Mouse (Mus musculus) urinary bladder, postnatal 14 days (tissue): ENCODE results near the gene Sbp.
A peak's percentile ranks its signal among the peaks of the same experiment; 100 is the strongest.

Source experiments
- DNase-seq: peaks from one replicate; pipeline ENCODE4 v3.0.0; 2021; ENCODE audit warnings: low spot score

Gene Sbp

DNA sequence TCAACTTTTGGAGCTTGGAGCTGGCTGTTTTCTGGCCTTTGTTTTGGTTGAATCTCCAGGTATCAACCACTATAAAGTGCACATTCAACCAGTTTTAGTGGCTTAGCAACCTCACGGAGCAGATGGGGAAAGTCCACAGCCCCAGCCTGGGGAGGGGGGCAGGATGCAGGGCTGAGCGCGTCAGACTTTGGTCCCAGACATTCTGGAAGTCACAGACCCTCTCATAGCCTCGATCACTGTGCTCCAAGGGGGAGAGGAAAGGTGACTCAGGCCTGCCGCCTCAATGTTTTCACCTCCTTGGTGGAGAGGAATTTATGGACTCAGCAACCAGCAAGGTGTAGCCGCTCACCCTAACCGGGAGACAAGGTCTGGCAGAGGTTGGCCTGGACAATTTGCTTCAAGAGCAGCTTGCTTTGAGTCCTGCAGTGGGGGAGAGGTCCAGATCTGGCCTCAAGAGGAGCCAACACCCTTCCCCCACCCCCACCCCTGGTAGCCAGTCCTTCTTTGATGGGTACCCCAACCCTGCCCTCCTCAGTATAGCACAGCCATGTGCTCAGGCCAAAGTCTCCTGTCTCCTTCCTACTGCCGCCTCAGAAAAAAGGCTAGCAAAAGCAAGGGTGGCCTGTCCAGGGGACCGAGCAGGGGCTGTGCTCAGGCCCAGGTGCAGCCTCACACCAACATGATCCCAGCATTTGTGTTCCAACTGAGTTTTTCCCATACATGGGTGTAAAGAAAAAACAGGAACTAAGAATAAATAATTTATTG, 51.5 kb downstream of the Sbp start:
- DNase-seq: no peak

- DNase-seq: peak; percentile 96
Observed at GRCm38 (mm10) chr17:23993559-23994428, 52.3 kb downstream of the Sbp start.

DNA sequence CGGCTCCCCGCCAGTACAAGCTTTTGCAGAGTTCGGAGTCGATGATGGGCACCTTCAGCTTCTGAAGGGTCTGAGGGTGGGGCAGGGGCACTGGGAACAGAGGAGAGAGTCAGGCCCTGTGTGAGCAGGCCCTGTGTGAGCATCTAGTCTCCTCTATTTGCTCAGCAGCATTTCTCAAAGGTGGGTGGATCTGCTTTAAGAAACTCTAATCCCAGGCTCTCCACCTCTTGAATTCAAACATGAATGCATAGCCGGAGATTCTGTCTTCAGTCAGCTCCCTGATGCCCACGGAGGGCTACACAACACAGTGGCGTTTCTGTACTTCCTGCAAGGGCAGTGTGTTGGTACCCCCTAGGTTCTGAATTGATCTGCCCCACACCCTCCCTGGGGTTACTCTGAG, 53.2 kb downstream of the Sbp start:
- DNase-seq: no peak
